Mouse (Mus musculus): ENCODE results near the gene Pmvk. TPM values are rescaled to one million over a fixed set of nuclear protein-coding genes. Genes with fewer than 3 reads are reported as not detected.

Pmvk gene
- polyA plus RNA-seq, 1 experiment from 2014 or later: 62.5 TPM

DNA sequence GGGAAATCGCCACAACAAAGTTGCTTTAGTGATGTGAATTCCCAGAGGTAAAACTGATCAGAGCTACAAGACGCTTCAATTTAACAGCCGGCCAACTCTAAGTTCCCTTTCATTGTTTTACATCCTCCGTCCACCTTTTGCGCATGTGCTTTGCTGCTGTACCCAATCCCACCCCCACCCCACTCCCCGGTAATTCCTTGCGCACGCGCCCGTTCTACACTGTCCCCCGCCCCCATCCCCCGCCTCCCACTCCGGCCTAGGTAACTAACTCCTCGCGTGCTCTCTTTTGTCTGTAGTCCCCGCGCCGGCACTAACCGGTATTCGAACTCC lies 36.5 kb upstream of the Pmvk start:
- WGBS: 0% methylated on average over 20 of the region's 20 CpGs
- no peaks in the 10 kb centered on the region for H3K27me3 ChIP-seq (ENCODE audit: control insufficient read depth, insufficient read depth, low read length)
- no peaks in the 10 kb centered on the region for H3K9me3 ChIP-seq (ENCODE audit: control insufficient read depth, low read length)
- peak overlapping the region; percentile 57 for H3K4me3 ChIP-seq (ENCODE audit: low read depth, low read length)
- peak; percentile 59 for ATAC-seq (replicated peaks; ENCODE audit: low FRiP score)
- peaks cover 14% of the 10 kb centered on the region for H3K36me3 ChIP-seq (ENCODE audit: control insufficient read depth, insufficient read depth, low read length)
- H3K4me2 ChIP-seq (ENCODE audit: low read depth, low read length, severe bottlenecking): peak overlapping the region; percentile 92
- no peak for DNase-seq (ENCODE audit: low spot score)
- H3K27ac ChIP-seq (ENCODE audit: low read depth, low read length): peak overlapping the region; percentile 85
- peaks cover 24% of the 10 kb centered on the region for H3K4me1 ChIP-seq (replicated peaks; ENCODE audit: control insufficient read depth, insufficient read depth, low read length)
- peak overlapping the region; percentile 75 for H3K9ac ChIP-seq (ENCODE audit: low read length)

- peaks cover 14% of the 10 kb centered on the region for H3K36me3 ChIP-seq (ENCODE audit: control insufficient read depth, insufficient read depth, low read length)
- peak; percentile 96 for ATAC-seq (replicated peaks; ENCODE audit: low FRiP score)
- peak within 1 kb of the TSS; percentile 57 for H3K4me3 ChIP-seq (ENCODE audit: low read depth, low read length)
- WGBS: under 1% methylated on average over 38 of the region's 39 CpGs
- H3K27me3 ChIP-seq (ENCODE audit: control insufficient read depth, insufficient read depth, low read length): no peaks in the 10 kb centered on the region
- peaks cover 24% of the 10 kb centered on the region for H3K4me1 ChIP-seq (replicated peaks; ENCODE audit: control insufficient read depth, insufficient read depth, low read length)
- H3K9me3 ChIP-seq (ENCODE audit: control insufficient read depth, low read length): no peaks in the 10 kb centered on the region
- H3K27ac ChIP-seq (ENCODE audit: low read depth, low read length): peak within 1 kb of the TSS; percentile 85
- DNase-seq (ENCODE audit: low spot score): peak; percentile 97
- peak within 1 kb of the TSS; percentile 75 for H3K9ac ChIP-seq (ENCODE audit: low read length)
- H3K4me2 ChIP-seq (ENCODE audit: low read depth, low read length, severe bottlenecking): peak within 1 kb of the TSS; percentile 92
These were observed 36.0 kb upstream of the Pmvk start, which contains the start of the genes Cks1b and Shc1 for GRCm38 (mm10) chr3:89418170-89418860. Gene Cks1b, minus strand, starts transcription at chr3:89418383. Gene Shc1, plus strand, starts transcription at chr3:89418443.

DNA sequence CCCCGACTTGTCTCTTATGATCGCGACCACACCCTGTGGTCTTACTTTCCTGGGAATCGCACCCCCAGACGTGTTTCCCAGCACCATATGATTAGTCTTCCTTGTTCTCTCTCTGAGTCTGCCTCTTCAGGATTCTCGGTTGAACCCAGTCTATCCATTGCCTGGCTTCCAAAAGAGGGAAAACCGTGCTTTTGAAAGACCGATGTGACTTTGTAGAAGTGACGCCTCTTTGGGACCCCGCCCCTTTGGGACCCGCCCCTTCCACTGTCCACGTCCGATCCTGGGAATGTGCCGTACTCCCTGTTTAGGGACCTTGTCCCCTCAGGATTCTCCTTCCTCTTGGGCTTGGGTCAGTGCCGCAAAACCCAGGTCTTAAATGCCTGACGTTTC lies 35.5 kb upstream of the Pmvk start:
- peaks cover 14% of the 10 kb centered on the region for H3K36me3 ChIP-seq (ENCODE audit: control insufficient read depth, insufficient read depth, low read length)
- H3K27ac ChIP-seq (ENCODE audit: low read depth, low read length): peak overlapping the region; percentile 85
- ATAC-seq (replicated peaks; ENCODE audit: low FRiP score): peak; percentile 13
- no peaks in the 10 kb centered on the region for H3K9me3 ChIP-seq (ENCODE audit: control insufficient read depth, low read length)
- 1% methylated on average over 16 of the region's 16 CpGs for WGBS
- peaks cover 24% of the 10 kb centered on the region for H3K4me1 ChIP-seq (replicated peaks; ENCODE audit: control insufficient read depth, insufficient read depth, low read length)
- H3K4me2 ChIP-seq (ENCODE audit: low read depth, low read length, severe bottlenecking): peak overlapping the region; percentile 92
- no peaks in the 10 kb centered on the region for H3K27me3 ChIP-seq (ENCODE audit: control insufficient read depth, insufficient read depth, low read length)
- H3K4me3 ChIP-seq (ENCODE audit: low read depth, low read length): peak overlapping the region; percentile 57
- peak overlapping the region; percentile 67 for H3K9ac ChIP-seq (ENCODE audit: low read length)
- peak; percentile 84 for DNase-seq (ENCODE audit: low spot score)

DNA sequence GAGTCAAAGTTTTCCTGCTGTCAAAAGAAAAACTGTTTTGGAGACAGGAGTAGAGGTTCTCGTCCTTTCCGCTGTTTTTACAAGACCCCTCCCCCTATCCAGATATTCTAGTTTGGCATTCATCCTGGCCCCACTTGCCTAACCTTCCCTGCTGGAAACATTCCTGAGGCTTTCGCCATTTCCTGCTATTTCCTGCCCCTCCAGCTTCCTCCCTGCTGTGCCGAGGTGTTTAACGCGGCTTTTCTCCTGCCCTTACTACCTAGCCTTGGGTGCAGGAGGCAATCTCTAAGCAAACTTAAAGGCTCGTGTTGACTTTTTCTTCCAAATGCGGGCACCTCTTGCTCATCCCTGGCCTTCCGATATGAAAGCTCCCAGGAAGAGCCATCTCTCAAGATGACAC lies 34.8 kb upstream of the Pmvk start:
- DNase-seq (ENCODE audit: low spot score): no peak
- Histone ChIP-seq H3K4me3 (ENCODE audit: low read depth, low read length) (peak overlapping the region; percentile 57), H3K9me3 (ENCODE audit: control insufficient read depth, low read length) (no peaks in the 10 kb centered on the region), H3K36me3 (ENCODE audit: control insufficient read depth, insufficient read depth, low read length) (peaks cover 12% of the 10 kb centered on the region), H3K27ac (ENCODE audit: low read depth, low read length) (peak overlapping the region; percentile 85), H3K4me2 (ENCODE audit: low read depth, low read length, severe bottlenecking) (peak overlapping the region; percentile 92), H3K9ac (ENCODE audit: low read length) (peak overlapping the region; percentile 67), H3K4me1 (replicated peaks; ENCODE audit: control insufficient read depth, insufficient read depth, low read length) (peaks cover 24% of the 10 kb centered on the region), H3K27me3 (ENCODE audit: control insufficient read depth, insufficient read depth, low read length) (no peaks in the 10 kb centered on the region)
- 5% methylated on average over 9 of the region's 9 CpGs for WGBS
- no peak for ATAC-seq (replicated peaks; ENCODE audit: low FRiP score)

- H3K4me1 ChIP-seq (replicated peaks; ENCODE audit: control insufficient read depth, insufficient read depth, low read length): peaks cover 24% of the 10 kb centered on the region
- DNase-seq (ENCODE audit: low spot score) (no peak), ATAC-seq (replicated peaks; ENCODE audit: low FRiP score) (no peak)
- peaks cover 8% of the 10 kb centered on the region for H3K36me3 ChIP-seq (ENCODE audit: control insufficient read depth, insufficient read depth, low read length)
- peak overlapping the region; percentile 67 for H3K9ac ChIP-seq (ENCODE audit: low read length)
- peak overlapping the region; percentile 85; the same call in 1 of the 2 replicates for H3K27ac ChIP-seq (ENCODE audit: low read depth, low read length)
- H3K9me3 ChIP-seq (ENCODE audit: control insufficient read depth, low read length): no peaks in the 10 kb centered on the region
- peak overlapping the region; percentile 57 for H3K4me3 ChIP-seq (ENCODE audit: low read depth, low read length)
- peak overlapping the region; percentile 92 for H3K4me2 ChIP-seq (ENCODE audit: low read depth, low read length, severe bottlenecking)
- no peaks in the 10 kb centered on the region for H3K27me3 ChIP-seq (ENCODE audit: control insufficient read depth, insufficient read depth, low read length)
- WGBS: 45% methylated on average over 3 of the region's 3 CpGs
These were observed 34.4 kb upstream of the Pmvk start for GRCm38 (mm10) chr3:89419981-89420380.

GRCm38 (mm10) chr3:89420421-89420820 lies 33.9 kb upstream of the Pmvk start:
- ATAC-seq (replicated peaks; ENCODE audit: low FRiP score): no peak
- no peak for DNase-seq (ENCODE audit: low spot score)
- H3K27me3 ChIP-seq (ENCODE audit: control insufficient read depth, insufficient read depth, low read length): no peaks in the 10 kb centered on the region
- H3K4me2 ChIP-seq (ENCODE audit: low read depth, low read length, severe bottlenecking): 0 out of 2 replicates have a peak overlapping the region, but pooled peaks have one; percentile 54
- H3K27ac ChIP-seq (ENCODE audit: low read depth, low read length): 0 out of 2 replicates have a peak overlapping the region, but pooled peaks have one; percentile 18
- H3K9me3 ChIP-seq (ENCODE audit: control insufficient read depth, low read length): no peaks in the 10 kb centered on the region
- no peak overlapping the region for H3K9ac ChIP-seq (ENCODE audit: low read length)
- no peak overlapping the region for H3K4me3 ChIP-seq (ENCODE audit: low read depth, low read length)
- H3K36me3 ChIP-seq (ENCODE audit: control insufficient read depth, insufficient read depth, low read length): peaks cover 5% of the 10 kb centered on the region
- 66% methylated on average over 2 of the region's 2 CpGs for WGBS
- peaks cover 24% of the 10 kb centered on the region for H3K4me1 ChIP-seq (replicated peaks; ENCODE audit: control insufficient read depth, insufficient read depth, low read length)

DNA sequence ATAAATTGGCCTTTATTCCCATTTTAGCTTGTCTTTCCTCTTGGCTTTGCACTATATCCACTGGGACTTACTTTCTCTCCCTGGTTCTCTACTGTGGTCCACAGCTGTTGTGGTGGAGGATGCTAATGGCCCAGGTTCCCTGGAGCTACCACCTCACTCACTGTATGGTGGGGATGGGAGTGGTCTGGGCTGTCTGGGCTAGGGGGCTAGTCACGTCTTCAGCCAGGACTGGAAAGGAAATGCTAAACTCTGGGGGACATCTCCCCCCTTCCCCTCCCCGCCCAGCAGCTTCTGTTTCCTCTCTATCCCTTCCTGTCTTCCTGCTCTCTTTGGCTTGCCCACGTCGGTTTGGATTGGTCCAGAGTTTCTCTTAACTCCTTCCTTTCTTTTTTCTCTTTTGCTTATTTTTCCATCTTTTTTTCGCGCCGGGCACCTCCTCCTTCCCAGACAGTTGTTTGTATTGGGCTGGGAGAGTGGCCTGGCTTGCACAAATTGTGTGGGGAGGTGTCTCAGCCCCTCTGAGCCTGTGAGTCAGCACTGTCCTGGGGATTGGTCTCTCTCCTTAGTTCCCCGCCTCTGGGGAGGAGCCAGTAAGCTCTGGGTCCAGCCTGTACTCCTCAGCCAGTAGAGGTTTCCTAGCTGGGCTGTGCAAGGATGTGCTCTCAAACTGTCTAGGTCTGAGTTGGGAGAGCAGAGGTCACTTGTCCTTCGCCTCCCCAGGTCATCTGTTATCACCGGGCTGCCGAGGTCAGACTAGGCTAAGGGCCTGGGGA lies 33.2 kb upstream of the Pmvk start:
- H3K4me1 ChIP-seq (replicated peaks; ENCODE audit: control insufficient read depth, insufficient read depth, low read length): peaks cover 24% of the 10 kb centered on the region
- ATAC-seq (replicated peaks; ENCODE audit: low FRiP score) (peak; percentile 44; the same call in 1 of the 2 replicates), DNase-seq (ENCODE audit: low spot score) (peak; percentile 80)
- peak overlapping the region; percentile 26 for H3K4me3 ChIP-seq (ENCODE audit: low read depth, low read length)
- no peaks in the 10 kb centered on the region for H3K27me3 ChIP-seq (ENCODE audit: control insufficient read depth, insufficient read depth, low read length)
- H3K9ac ChIP-seq (ENCODE audit: low read length): peak overlapping the region; percentile 57
- H3K4me2 ChIP-seq (ENCODE audit: low read depth, low read length, severe bottlenecking): peak overlapping the region; percentile 54
- 4% methylated on average over 11 of the region's 11 CpGs for WGBS
- no peaks in the 10 kb centered on the region for H3K9me3 ChIP-seq (ENCODE audit: control insufficient read depth, low read length)
- H3K27ac ChIP-seq (ENCODE audit: low read depth, low read length): 0 out of 2 replicates have a peak overlapping the region, but pooled peaks have one; percentile 18
- peaks cover under 1% of the 10 kb centered on the region; the same call in 1 of the 2 replicates for H3K36me3 ChIP-seq (ENCODE audit: control insufficient read depth, insufficient read depth, low read length)

- WGBS: under 1% methylated on average over 22 of the region's 22 CpGs
- peak overlapping the region; percentile 26 for H3K4me3 ChIP-seq (ENCODE audit: low read depth, low read length)
- DNase-seq (ENCODE audit: low spot score) (no peak), ATAC-seq (replicated peaks; ENCODE audit: low FRiP score) (no peak)
- peak overlapping the region; percentile 57 for H3K9ac ChIP-seq (ENCODE audit: low read length)
- H3K27ac ChIP-seq (ENCODE audit: low read depth, low read length): no peak overlapping the region
- no peaks in the 10 kb centered on the region for H3K9me3 ChIP-seq (ENCODE audit: control insufficient read depth, low read length)
- H3K36me3 ChIP-seq (ENCODE audit: control insufficient read depth, insufficient read depth, low read length): no peaks in the 10 kb centered on the region; the same call in none of the 2 replicates
- H3K27me3 ChIP-seq (ENCODE audit: control insufficient read depth, insufficient read depth, low read length): no peaks in the 10 kb centered on the region
- H3K4me2 ChIP-seq (ENCODE audit: low read depth, low read length, severe bottlenecking): peak overlapping the region; percentile 54
- H3K4me1 ChIP-seq (replicated peaks; ENCODE audit: control insufficient read depth, insufficient read depth, low read length): peaks cover 18% of the 10 kb centered on the region
These were observed 32.4 kb upstream of the Pmvk start for GRCm38 (mm10) chr3:89421810-89422473.
